9 mouse cellular contexts compared by ENCODE assay signal in the genomic region with DNA sequence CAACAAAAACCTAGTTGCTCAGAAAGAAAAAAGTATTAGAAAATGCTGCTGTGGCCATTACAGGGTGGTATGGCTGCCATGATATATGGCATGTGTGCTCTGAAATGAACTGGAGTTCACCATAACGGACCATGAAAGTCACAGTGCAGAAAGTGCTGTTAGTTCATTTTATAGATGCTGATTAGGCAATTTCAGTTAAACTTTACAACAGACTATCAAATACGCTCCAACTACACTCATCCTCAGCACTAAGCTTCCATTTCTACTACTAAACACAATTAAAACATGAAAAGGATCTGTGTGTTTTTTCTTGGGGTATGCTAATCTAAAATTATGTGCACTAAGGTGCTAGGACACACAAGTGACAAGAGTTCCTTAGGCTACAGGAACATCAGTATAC.
DNase-seq lines count a peak whose midpoint lies in the region; ATAC-seq and TF ChIP-seq lines count a peak whose summit lies in the region.
"Had no signal": no experiment of that assay in that cellular context is flagged by ENCODE, and none has a peak within 500 bp of the region (broad histone marks: within the 10 kb centered on the region; RNA-seq: fewer than 3 reads in every experiment).

No protein-coding gene starts in this region.

- H3K9me3 ChIP-seq in kidney, embryonic 16.5 days (ENCODE audit: low read length) = no peaks in the 10 kb centered on the region
- H3K9me3 ChIP-seq in embryonic facial prominence, embryonic 12.5 days = no peaks in the 10 kb centered on the region
- H3K9me3 ChIP-seq in intestine, embryonic 15.5 days = no peaks in the 10 kb centered on the region
- H3K9me3 ChIP-seq in midbrain, postnatal 0 days (ENCODE audit: low read length) = no peaks in the 10 kb centered on the region

- no peak for TF ChIP-seq CTCF in midbrain, postnatal 0 days (IDR thresholded peaks at IDR 0.05)

- 35% methylated on average over 2 of the region's 2 CpGs for WGBS in kidney, embryonic 16.5 days
- WGBS in embryonic facial prominence, embryonic 12.5 days = 68% methylated on average over 2 of the region's 2 CpGs
- 47% methylated on average over 2 of the region's 2 CpGs for WGBS in intestine, embryonic 15.5 days
- WGBS in midbrain, postnatal 0 days = 66% methylated on average over 2 of the region's 2 CpGs

- H3K36me3 ChIP-seq in kidney, embryonic 16.5 days (ENCODE audit: insufficient read depth, low read length) = no peaks in the 10 kb centered on the region
- H3K36me3 ChIP-seq in embryonic facial prominence, embryonic 12.5 days = no peaks in the 10 kb centered on the region
- no peaks in the 10 kb centered on the region for H3K36me3 ChIP-seq in intestine, embryonic 15.5 days
- no peaks in the 10 kb centered on the region for H3K36me3 ChIP-seq in midbrain, postnatal 0 days (ENCODE audit: insufficient read depth, low read length)

- peaks cover 18% of the 10 kb centered on the region for H3K4me1 ChIP-seq in kidney, embryonic 16.5 days (ENCODE audit: insufficient read depth, low read length)
- peaks cover 29% of the 10 kb centered on the region for H3K4me1 ChIP-seq in embryonic facial prominence, embryonic 12.5 days
- peaks cover 19% of the 10 kb centered on the region for H3K4me1 ChIP-seq in intestine, embryonic 15.5 days (replicated peaks)
- H3K4me1 ChIP-seq in midbrain, postnatal 0 days (ENCODE audit: insufficient read depth, low read length) = peaks cover 4% of the 10 kb centered on the region

- no peak for ATAC-seq in kidney, embryonic 16.5 days (ENCODE audit: low FRiP score, low TSS enrichment)
- no peak for ATAC-seq in embryonic facial prominence, embryonic 12.5 days (ENCODE audit: insufficient number of reproducible peaks, insufficient read depth, low FRiP score, low TSS enrichment)
- no peak for ATAC-seq in intestine, embryonic 15.5 days
- ATAC-seq in midbrain, postnatal 0 days (ENCODE audit: low FRiP score) = no peak
- ATAC-seq in granulocyte monocyte progenitor cell, adult 5-6 weeks (replicated peaks; ENCODE audit: poor library complexity, severe bottlenecking) = no peak

- H3K27me3 ChIP-seq in kidney, embryonic 16.5 days (ENCODE audit: insufficient read depth, low read length) = no peaks in the 10 kb centered on the region
- H3K27me3 ChIP-seq in embryonic facial prominence, embryonic 12.5 days = no peaks in the 10 kb centered on the region
- no peaks in the 10 kb centered on the region for H3K27me3 ChIP-seq in intestine, embryonic 15.5 days (replicated peaks)
- no peaks in the 10 kb centered on the region for H3K27me3 ChIP-seq in midbrain, postnatal 0 days (ENCODE audit: insufficient read depth, low read length)

- no peak for DNase-seq in kidney, postnatal 10 days
- no peak for DNase-seq in midbrain, postnatal 0 days (ENCODE audit: low spot score)
- DNase-seq in B cell, adult 2 months = no peak
- DNase-seq in spleen, postnatal 4 days (ENCODE audit: low spot score in 2 of 2) = no peak
- DNase-seq: kidney, postnatal 4 days had no signal

- no peak overlapping the region for H3K27ac ChIP-seq in kidney, embryonic 16.5 days (ENCODE audit: low read length)
- no peak overlapping the region for H3K27ac ChIP-seq in embryonic facial prominence, embryonic 12.5 days
- H3K27ac ChIP-seq in intestine, embryonic 15.5 days = no peak overlapping the region
- H3K27ac ChIP-seq in midbrain, postnatal 0 days (ENCODE audit: low read depth, low read length) = no peak overlapping the region

- H3K9ac ChIP-seq in kidney, embryonic 16.5 days (replicated peaks; ENCODE audit: low read length) = peak overlapping the region; percentile 89
- no peak overlapping the region for H3K9ac ChIP-seq in embryonic facial prominence, embryonic 12.5 days
- H3K9ac ChIP-seq in intestine, embryonic 15.5 days = no peak overlapping the region
- H3K9ac ChIP-seq in midbrain, postnatal 0 days (replicated peaks; ENCODE audit: low read length, poor library complexity, severe bottlenecking) = no peak overlapping the region

- peak overlapping the region; percentile 74 for H3K4me2 ChIP-seq in kidney, embryonic 16.5 days (replicated peaks; ENCODE audit: low read depth, low read length)
- H3K4me2 ChIP-seq in embryonic facial prominence, embryonic 12.5 days (replicated peaks) = peak overlapping the region; percentile 77
- peak overlapping the region; percentile 81 for H3K4me2 ChIP-seq in intestine, embryonic 15.5 days (replicated peaks)
- peak overlapping the region; percentile 73 for H3K4me2 ChIP-seq in midbrain, postnatal 0 days (ENCODE audit: low read depth, low read length, poor library complexity, severe bottlenecking)

- peak overlapping the region; percentile 91 for H3K4me3 ChIP-seq in kidney, embryonic 16.5 days (ENCODE audit: low read length)
- peak overlapping the region; percentile 79 for H3K4me3 ChIP-seq in embryonic facial prominence, embryonic 12.5 days
- H3K4me3 ChIP-seq in intestine, embryonic 15.5 days (replicated peaks) = peak overlapping the region; percentile 74
- peak overlapping the region; percentile 92 for H3K4me3 ChIP-seq in midbrain, postnatal 0 days (ENCODE audit: low read depth, low read length)
